Mouse (Mus musculus) forebrain, embryonic 14.5 days (tissue): ENCODE measurements around the gene Sgcb. TPM values are rescaled to one million over a fixed set of nuclear protein-coding genes. Genes with fewer than 3 reads are reported as not detected.
A peak's percentile ranks its signal among the peaks of the same experiment; 100 is the strongest.

ENCODE experiments used
- ATAC-seq: fragments of 200-750 bp; cut with Nextera tagmentation; 2 replicates; pipeline ENCODE4 v1.8.0; 2017; ENCODE audit warnings: mild to moderate bottlenecking, moderate library complexity
- DNase-seq: peaks from one replicate; pipeline ENCODE4 v3.0.0-alpha.2; 2015; ENCODE audit warnings: low spot score
- H3K27ac ChIP-seq: fragments of 300-500 bp; sonication (generic); 2 replicates; pipeline ENCODE4 v1.5.1; 2014; ENCODE audit warnings: low read depth, mild to moderate bottlenecking, control low read depth, low read length, moderate library complexity
- H3K27me3 ChIP-seq: fragments of 300-500 bp; sonication (generic); replicated peaks from 2 replicates; pipeline ENCODE4 v1.6.1; 2014; ENCODE audit warnings: low read length, control low read depth, mixed read lengths; ENCODE audit not compliant: control insufficient read depth, insufficient read depth
- H3K36me3 ChIP-seq: fragments of 300-500 bp; sonication (generic); 2 replicates; pipeline ENCODE4 v1.6.1; 2014; ENCODE audit warnings: low read length, control low read depth; ENCODE audit not compliant: control insufficient read depth, insufficient read depth
- H3K4me1 ChIP-seq: fragments of 300-500 bp; sonication (generic); 2 replicates; pipeline ENCODE4 v1.6.1; 2014; ENCODE audit warnings: antibody characterized with exemption, low read length, control low read depth; ENCODE audit not compliant: control insufficient read depth, insufficient read depth
- H3K4me2 ChIP-seq: fragments of 300-500 bp; sonication (generic); 2 replicates; pipeline ENCODE4 v1.6.1; 2014; ENCODE audit warnings: mild to moderate bottlenecking, control low read depth, low read length
- H3K4me3 ChIP-seq: fragments of 300-500 bp; sonication (generic); 2 replicates; pipeline ENCODE4 v1.5.1; 2014; ENCODE audit warnings: low read depth, low read length, control low read depth
- H3K9ac ChIP-seq: fragments of 300-500 bp; sonication (generic); 2 replicates; pipeline ENCODE4 v1.6.1; 2014; ENCODE audit warnings: mild to moderate bottlenecking, low read length, control low read depth, moderate library complexity
- H3K9me3 ChIP-seq: fragments of 300-500 bp; sonication (generic); replicated peaks from 2 replicates; pipeline ENCODE4 v1.6.1; 2016; ENCODE audit warnings: low read length, control low read depth, mixed read lengths; ENCODE audit not compliant: control insufficient read depth
- WGBS: fragments of 180-500 bp; shearing (Covaris S2); extraction: QIAGEN DNeasy Blood & Tissue Kit; methylation state at CpG from one replicate; pipeline ENCODE4 v1.1.7; 2014; 5-methylcytosine and 5-hydroxymethylcytosine counted together
- polyA plus RNA-seq: library from polyadenylated mRNA; unstranded; fragments of >200 nt; fragmentation: Nextera tagmentation; extraction: Ambion mirVana; gene quantifications from 2 replicates; pipeline ENCODE4 v1.2.1, GENCODE M21; 2014

Sgcb gene
- polyA plus RNA-seq, 1 experiment from 2014 or later = 20.9 TPM

- DNase-seq (no peak), ATAC-seq (no peak)
- no peaks in the 10 kb centered on the region for H3K36me3 ChIP-seq
- H3K27ac ChIP-seq = no peak overlapping the region
- 80% methylated on average over 6 of the region's 6 CpGs for WGBS
- H3K4me2 ChIP-seq = no peak overlapping the region
- no peak overlapping the region for H3K4me3 ChIP-seq
- no peaks in the 10 kb centered on the region for H3K9me3 ChIP-seq
- H3K4me1 ChIP-seq = no peaks in the 10 kb centered on the region
- H3K27me3 ChIP-seq = no peaks in the 10 kb centered on the region
- no peak overlapping the region for H3K9ac ChIP-seq
Observed at GRCm38 (mm10) chr5:73683221-73683620, 35.6 kb upstream of the Sgcb start.

- Histone ChIP-seq H3K4me2 (peak overlapping the region; percentile 25; the same call in 1 of the 2 replicates), H3K9ac (0 out of 2 replicates have a peak overlapping the region, but pooled peaks have one; percentile 2), H3K4me1 (no peaks in the 10 kb centered on the region; the same call in 1 of the 2 replicates), H3K36me3 (no peaks in the 10 kb centered on the region), H3K27ac (no peak overlapping the region), H3K27me3 (no peaks in the 10 kb centered on the region), H3K4me3 (0 out of 2 replicates have a peak overlapping the region, but pooled peaks have one; percentile 8), H3K9me3 (no peaks in the 10 kb centered on the region)
- whole genome bisulfite sequencing = 27% methylated on average over 13 of the region's 13 CpGs
- ATAC-seq = peak; percentile 55; the same call in 1 of the 2 replicates
- DNase-seq = peak; percentile 67
Observed at GRCm38 (mm10) chr5:73676626-73677025, 29.0 kb upstream of the Sgcb start.

GRCm38 (mm10) chr5:73675604-73676003, 28.0 kb upstream of the Sgcb start:
- Histone ChIP-seq H3K36me3 (no peaks in the 10 kb centered on the region), H3K27me3 (no peaks in the 10 kb centered on the region), H3K4me3 (no peak overlapping the region), H3K9me3 (no peaks in the 10 kb centered on the region), H3K27ac (no peak overlapping the region), H3K4me2 (no peak overlapping the region), H3K4me1 (no peaks in the 10 kb centered on the region; the same call in 1 of the 2 replicates), H3K9ac (no peak overlapping the region)
- peak; percentile 44; the same call in 1 of the 2 replicates for ATAC-seq
- DNase-seq = peak; percentile 55
- 64% methylated on average over 3 of the region's 3 CpGs for WGBS

DNA sequence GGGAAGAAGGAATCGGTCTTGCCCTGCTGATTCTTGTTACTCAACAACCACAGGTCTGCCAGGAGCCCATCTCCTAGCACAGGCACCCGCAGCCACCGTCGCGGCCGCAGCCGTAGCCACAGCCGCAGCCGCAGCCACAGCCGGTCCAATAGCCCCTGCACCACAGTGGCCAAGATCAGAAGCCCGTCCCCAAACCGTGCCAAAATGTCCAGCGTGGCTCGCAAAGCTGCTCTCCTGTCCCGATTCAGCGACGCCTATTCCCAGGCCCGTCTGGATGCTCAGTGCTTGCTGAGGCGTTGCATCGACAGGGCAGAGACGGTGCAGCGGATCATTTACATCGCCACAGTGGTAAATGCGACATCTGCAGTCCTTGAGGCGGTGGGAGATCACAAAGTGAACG, 21.8 kb upstream of the Sgcb start:
- H3K27ac ChIP-seq = no peak overlapping the region
- no peak overlapping the region for H3K9ac ChIP-seq
- no peaks in the 10 kb centered on the region for H3K4me1 ChIP-seq
- no peak overlapping the region for H3K4me3 ChIP-seq
- H3K27me3 ChIP-seq = no peaks in the 10 kb centered on the region
- H3K36me3 ChIP-seq = no peaks in the 10 kb centered on the region
- 0 out of 2 replicates have a peak overlapping the region, but pooled peaks have one; percentile 12 for H3K4me2 ChIP-seq
- H3K9me3 ChIP-seq = no peaks in the 10 kb centered on the region
- DNase-seq (no peak), ATAC-seq (no peak)
- WGBS = 51% methylated on average over 26 of the region's 26 CpGs

DNA sequence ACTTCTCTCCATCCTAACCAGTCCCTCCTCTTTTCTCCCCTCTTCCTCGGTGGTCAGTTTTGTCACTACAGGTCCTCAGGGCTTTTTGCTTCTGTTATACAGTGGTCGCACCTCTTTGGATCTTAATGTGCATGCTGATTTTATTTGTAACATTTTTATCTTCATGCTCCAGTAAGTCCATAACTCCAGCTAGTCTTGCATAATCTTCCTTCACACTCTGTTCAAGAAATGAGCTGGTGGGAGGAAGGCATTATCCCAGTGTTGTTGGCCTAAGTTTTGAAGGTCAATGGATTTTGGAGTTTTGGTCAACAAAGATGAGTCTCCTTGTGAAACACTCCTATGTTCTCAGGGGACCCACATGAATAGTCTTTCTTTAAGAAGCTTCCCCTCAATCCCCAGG, 20.3 kb upstream of the Sgcb start:
- H3K36me3 ChIP-seq = no peaks in the 10 kb centered on the region
- H3K4me3 ChIP-seq = no peak overlapping the region
- DNase-seq (no peak), ATAC-seq (no peak)
- no peaks in the 10 kb centered on the region for H3K9me3 ChIP-seq
- H3K4me1 ChIP-seq = no peaks in the 10 kb centered on the region
- H3K27me3 ChIP-seq = no peaks in the 10 kb centered on the region
- no peak overlapping the region for H3K27ac ChIP-seq
- 84% methylated on average over 2 of the region's 2 CpGs for WGBS
- H3K9ac ChIP-seq = no peak overlapping the region
- no peak overlapping the region for H3K4me2 ChIP-seq

GRCm38 (mm10) chr5:73666695-73667094, 19.1 kb upstream of the Sgcb start:
- Histone ChIP-seq H3K27me3 (no peaks in the 10 kb centered on the region), H3K4me3 (no peak overlapping the region), H3K27ac (no peak overlapping the region), H3K9me3 (no peaks in the 10 kb centered on the region), H3K4me1 (no peaks in the 10 kb centered on the region), H3K36me3 (no peaks in the 10 kb centered on the region), H3K4me2 (no peak overlapping the region), H3K9ac (no peak overlapping the region)
- 94% methylated on average over 2 of the region's 2 CpGs for WGBS
- DNase-seq = no peak
- ATAC-seq = no peak

DNA sequence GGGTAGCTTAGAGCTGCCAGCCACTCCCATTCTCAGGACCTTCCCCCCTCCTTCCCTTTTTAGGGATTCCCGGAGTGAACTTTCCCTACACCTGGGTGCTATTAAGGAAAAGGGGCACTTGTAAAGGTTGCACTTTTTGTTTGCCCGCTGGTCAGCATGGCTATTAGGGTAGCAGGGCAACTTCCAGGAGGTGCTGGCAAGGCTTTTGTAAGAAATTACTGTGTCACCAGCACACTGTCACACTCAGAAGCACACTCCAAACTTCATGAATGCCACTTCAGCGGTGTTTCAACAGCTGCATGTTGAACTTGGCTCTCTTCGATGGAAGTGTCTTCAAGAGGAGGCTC, 4.2 kb upstream of the Sgcb start:
- peaks cover 18% of the 10 kb centered on the region for H3K4me1 ChIP-seq
- peak overlapping the region; percentile 41 for H3K4me3 ChIP-seq
- no peaks in the 10 kb centered on the region for H3K36me3 ChIP-seq
- DNase-seq (no peak), ATAC-seq (no peak)
- H3K9ac ChIP-seq = no peak overlapping the region
- no peak overlapping the region for H3K27ac ChIP-seq
- H3K9me3 ChIP-seq = no peaks in the 10 kb centered on the region
- peak overlapping the region; percentile 91 for H3K4me2 ChIP-seq
- H3K27me3 ChIP-seq = peaks cover 48% of the 10 kb centered on the region
- WGBS = 4% methylated on average over 4 of the region's 4 CpGs

DNA sequence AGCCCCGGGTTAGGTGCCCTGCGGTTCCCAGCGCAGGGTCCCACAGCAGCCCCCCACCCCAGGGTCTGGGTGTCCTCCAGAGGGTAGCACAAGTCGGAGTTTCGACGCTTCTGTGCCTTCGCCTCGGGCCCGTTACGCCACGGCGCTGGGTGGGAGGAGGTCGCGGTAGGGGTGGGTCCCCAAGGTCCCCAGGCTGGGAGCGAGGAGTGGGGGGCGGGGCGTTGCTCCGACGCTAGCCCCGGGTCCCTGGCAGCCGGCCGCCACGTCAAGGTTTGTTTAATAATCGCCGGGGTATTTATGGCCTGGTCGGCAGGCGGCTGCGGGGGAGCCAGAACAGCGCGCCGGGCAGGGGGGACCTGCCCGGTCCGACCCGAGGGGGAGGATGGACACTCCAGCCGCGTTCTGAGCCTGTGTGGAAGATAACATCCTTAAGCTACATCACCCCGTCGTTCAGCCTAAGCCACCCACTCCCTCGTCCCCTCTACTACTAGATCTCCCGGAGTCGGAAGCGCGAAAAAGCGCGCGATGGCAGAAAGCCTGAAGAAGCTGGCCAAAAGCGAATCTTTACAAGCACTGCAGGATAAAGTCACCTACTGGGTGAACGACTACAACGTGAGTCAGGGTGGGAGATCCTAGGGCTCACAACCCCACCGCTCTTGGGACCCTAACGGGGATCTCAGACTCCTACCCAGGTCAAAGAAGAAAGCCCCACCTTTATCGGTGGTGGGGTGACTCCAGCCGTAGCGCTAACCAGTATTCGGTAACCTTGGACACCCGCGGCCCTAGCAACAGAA, 3.7 kb upstream of the Sgcb start, which contains the start of gene Spata18:
Gene Spata18 (plus strand): TSS at position 319 of the 794 bp plus-strand sequence.
- Histone ChIP-seq H3K9me3 (no peaks in the 10 kb centered on the region), H3K4me1 (peaks cover 22% of the 10 kb centered on the region)

GRCm38 (mm10) chr5:73650365-73650964, 2.9 kb upstream of the Sgcb start:
- peak overlapping the region; percentile 41 for H3K4me3 ChIP-seq
- peaks cover 22% of the 10 kb centered on the region for H3K4me1 ChIP-seq
- WGBS = 1% methylated on average over 15 of the region's 15 CpGs
- no peaks in the 10 kb centered on the region for H3K36me3 ChIP-seq
- H3K27ac ChIP-seq = no peak overlapping the region
- peak overlapping the region; percentile 91 for H3K4me2 ChIP-seq
- no peak for ATAC-seq
- H3K9me3 ChIP-seq = no peaks in the 10 kb centered on the region
- peaks cover 48% of the 10 kb centered on the region for H3K27me3 ChIP-seq
- no peak for DNase-seq
- H3K9ac ChIP-seq = peak overlapping the region; percentile 47; the same call in 1 of the 2 replicates

More for the DNA sequence above, 3.7 kb upstream of the Sgcb start, which contains the start of gene Spata18:
- ATAC-seq (0 out of 2 replicates have a peak, but pooled peaks have one; percentile 8), DNase-seq (no peak)
- H3K9ac ChIP-seq = peak within 1 kb of the TSS; percentile 47
- under 1% methylated on average over 56 of the region's 57 CpGs for WGBS
- no peaks in the 10 kb centered on the region for H3K36me3 ChIP-seq
- H3K27ac ChIP-seq = no peak within 1 kb of the TSS
- H3K4me3 ChIP-seq = peak within 1 kb of the TSS; percentile 41
- H3K4me2 ChIP-seq = peak within 1 kb of the TSS; percentile 91
- H3K27me3 ChIP-seq = peaks cover 48% of the 10 kb centered on the region
